9 mouse cellular contexts compared by ENCODE assay signal in genomic region chr10:80843931-80844547, GRCm38 (mm10). TPM values are rescaled to one million over a fixed set of nuclear protein-coding genes. Genes with fewer than 3 reads are reported as not detected.
DNase-seq lines count a peak whose midpoint lies in the region; ATAC-seq lines count a peak whose summit lies in the region.
"Had no signal": no experiment of that assay in that cellular context is flagged by ENCODE, and none has a peak within 500 bp of the region (broad histone marks: within the 10 kb centered on the region; RNA-seq: fewer than 3 reads in every experiment).

TSS of gene Lingo3 (minus strand) at chr10:80844039.

- intact Hi-C loops in heart, postnatal 25 days (cut with DNase I), result no loop called here

- peak within 1 kb of the TSS; percentile 64 for H3K4me2 ChIP-seq in forebrain, embryonic 11.5 days (ENCODE audit: low read depth, low read length, severe bottlenecking)
- peak within 1 kb of the TSS; percentile 83 for H3K4me2 ChIP-seq in intestine, embryonic 15.5 days (replicated peaks)
- peak within 1 kb of the TSS; percentile 67 for H3K4me2 ChIP-seq in stomach, embryonic 16.5 days (ENCODE audit: low read depth, low read length)

- H3K9me3 ChIP-seq in heart, embryonic 10.5 days, result no peaks in the 10 kb centered on the region
- no peaks in the 10 kb centered on the region for H3K9me3 ChIP-seq in forebrain, embryonic 11.5 days (ENCODE audit: control insufficient read depth, low read length)
- no peaks in the 10 kb centered on the region for H3K9me3 ChIP-seq in intestine, embryonic 15.5 days
- no peaks in the 10 kb centered on the region for H3K9me3 ChIP-seq in stomach, embryonic 16.5 days (replicated peaks; ENCODE audit: control insufficient read depth, low read length)

- peaks cover 26% of the 10 kb centered on the region for H3K4me1 ChIP-seq in heart, embryonic 10.5 days
- H3K4me1 ChIP-seq in forebrain, embryonic 11.5 days (replicated peaks; ENCODE audit: control insufficient read depth, insufficient read depth, low read length), result peaks cover 11% of the 10 kb centered on the region
- peaks cover 10% of the 10 kb centered on the region; the same call in 1 of the 2 replicates for H3K4me1 ChIP-seq in intestine, embryonic 15.5 days (replicated peaks)
- peaks cover 4% of the 10 kb centered on the region; the same call in 1 of the 2 replicates for H3K4me1 ChIP-seq in stomach, embryonic 16.5 days (ENCODE audit: control insufficient read depth, insufficient read depth, low read length)

- WGBS in heart, embryonic 10.5 days, result 6% methylated on average over 43 of the region's 51 CpGs
- 7% methylated on average over 43 of the region's 51 CpGs for WGBS in forebrain, embryonic 11.5 days
- 5% methylated on average over 38 of the region's 51 CpGs for WGBS in intestine, embryonic 15.5 days
- WGBS in stomach, embryonic 16.5 days, result 3% methylated on average over 46 of the region's 51 CpGs

- H3K4me3 ChIP-seq in heart, embryonic 10.5 days, result peak within 1 kb of the TSS; percentile 63
- peak within 1 kb of the TSS; percentile 39 for H3K4me3 ChIP-seq in forebrain, embryonic 11.5 days (ENCODE audit: low read depth, low read length)
- peak within 1 kb of the TSS; percentile 41 for H3K4me3 ChIP-seq in intestine, embryonic 15.5 days (replicated peaks)
- peak within 1 kb of the TSS; percentile 43 for H3K4me3 ChIP-seq in stomach, embryonic 16.5 days (replicated peaks; ENCODE audit: low read length)

- H3K9ac ChIP-seq in forebrain, embryonic 11.5 days (ENCODE audit: low read length), result peak within 1 kb of the TSS; percentile 56
- H3K9ac ChIP-seq in intestine, embryonic 15.5 days, result peak within 1 kb of the TSS; percentile 45
- H3K9ac ChIP-seq in stomach, embryonic 16.5 days (ENCODE audit: low read length), result peak within 1 kb of the TSS; percentile 64

- no peaks in the 10 kb centered on the region for H3K36me3 ChIP-seq in heart, embryonic 10.5 days
- no peaks in the 10 kb centered on the region for H3K36me3 ChIP-seq in forebrain, embryonic 11.5 days (ENCODE audit: control insufficient read depth, insufficient read depth, low read length)
- H3K36me3 ChIP-seq in intestine, embryonic 15.5 days, result no peaks in the 10 kb centered on the region
- H3K36me3 ChIP-seq in stomach, embryonic 16.5 days (ENCODE audit: control insufficient read depth, insufficient read depth, low read length), result no peaks in the 10 kb centered on the region

- H3K27me3 ChIP-seq in heart, embryonic 10.5 days (ENCODE audit: insufficient read depth, poor library complexity, severe bottlenecking), result peaks cover 63% of the 10 kb centered on the region
- peaks cover 29% of the 10 kb centered on the region for H3K27me3 ChIP-seq in forebrain, embryonic 11.5 days (ENCODE audit: control insufficient read depth, insufficient read depth, low read length)
- H3K27me3 ChIP-seq in intestine, embryonic 15.5 days (replicated peaks), result peaks cover 47% of the 10 kb centered on the region
- peaks cover 34% of the 10 kb centered on the region for H3K27me3 ChIP-seq in stomach, embryonic 16.5 days (ENCODE audit: control insufficient read depth, insufficient read depth, low read length)

- DNase-seq in heart, embryonic 10.5 days (ENCODE audit: low spot score), result no peak
- DNase-seq in heart, postnatal 25 days (ENCODE audit: low spot score), result no peak
- peak; percentile 73 for DNase-seq in adrenal gland, postnatal 14 days
- no peak for DNase-seq in forebrain, embryonic 11.5 days (ENCODE audit: low spot score)
- DNase-seq in kidney, adult 18-20 months, result no peak

- H3K27ac ChIP-seq in heart, embryonic 10.5 days, result peak within 1 kb of the TSS; percentile 77
- no peak within 1 kb of the TSS for H3K27ac ChIP-seq in forebrain, embryonic 11.5 days (ENCODE audit: low read depth, low read length)
- no peak within 1 kb of the TSS for H3K27ac ChIP-seq in intestine, embryonic 15.5 days
- no peak within 1 kb of the TSS for H3K27ac ChIP-seq in stomach, embryonic 16.5 days (ENCODE audit: low read length)

- peak; percentile 40 for ATAC-seq in forebrain, embryonic 11.5 days (replicated peaks; ENCODE audit: low FRiP score)
- no peak; the same call in 1 of the 2 replicates for ATAC-seq in intestine, embryonic 15.5 days
- ATAC-seq in megakaryocyte progenitor cell, adult 5-6 weeks (replicated peaks; ENCODE audit: poor library complexity), result 0 out of 2 replicates have a peak, but pooled peaks have one; percentile 18
- no peak for ATAC-seq in stomach, embryonic 16.5 days (ENCODE audit: insufficient read depth, low FRiP score)

RNA-seq across cellular contexts. Expression of gene Lingo3, which starts in this region (rescaled TPM):
- 0.14 and 0.43 TPM in 2 replicates for polyA plus RNA-seq in heart, embryonic 10.5 days (2016; fragmentation: Nextera tagmentation; extraction: Ambion mirVana)
- 10 to 100 TPM in 1 of 2 experiments, 1 to 10 TPM in 1; 6.3 to 10.6 TPM for total RNA-seq in heart, postnatal 25 days (2021)
- total RNA-seq in adrenal gland, postnatal 14 days (2021), result 1.0 and 1.2 TPM in 2 replicates
- 1.2 and 2.1 TPM in 2 replicates for polyA plus RNA-seq in forebrain, embryonic 11.5 days (2014; fragmentation: Nextera tagmentation; extraction: Ambion mirVana)
- 0.05 and 0.09 TPM in 2 replicates for polyA plus RNA-seq in intestine, embryonic 15.5 days (2015; fragmentation: Nextera tagmentation; extraction: Ambion mirVana)
- total RNA-seq in megakaryocyte progenitor cell, adult 5-6 weeks (2015), result not detected in 2 replicates
- total RNA-seq in megakaryocyte progenitor cell, adult 5-6 weeks (2017), result not detected in 2 replicates
- polyA plus RNA-seq in stomach, embryonic 16.5 days (2015; fragmentation: Nextera tagmentation; extraction: Ambion mirVana), result 0.05 and 0.12 TPM in 2 replicates
- polyA plus RNA-seq: gonadal fat pad, adult 2 months had no signal

Comparison
In these comparisons a context has a peak if more than half of its experiments do, and no peak if none do; other contexts are left out.
1. Peak in ATAC-seq in megakaryocyte progenitor cell, adult 5-6 weeks; RNA of the gene not detected or under 1 TPM.